Mouse (Mus musculus) left cerebral cortex, adult 2 months (tissue): Measurements from ENCODE around the gene Cyb5r4. TPM values are rescaled to one million over a fixed set of nuclear protein-coding genes. Genes with fewer than 3 reads are reported as not detected.
A peak's percentile ranks its signal among the peaks of the same experiment; 100 is the strongest.
"Not testable (repeated sequence)": the region's sequence is repeated elsewhere in the genome, so short reads cannot be mapped to it uniquely, and the experiment has no call there.

Experiments
- DNase-seq, 2 experiments: peaks; one replicate each; pipeline ENCODE4 v3.0.0; 2021 to 2022; ENCODE audit warnings: low spot score in 2 of 2, mixed read lengths in 1 of 2; ENCODE audit errors: extremely low spot score in 1 of 2
- H3K27ac ChIP-seq: fragments of 200-600 bp; 2 replicates; pipeline ENCODE4 v1.8.1; 2022
- H3K4me3 ChIP-seq: fragments of 200-600 bp; 2 replicates; pipeline ENCODE4 v1.8.1; 2022
- CTCF ChIP-seq: fragments of 200-600 bp; IDR thresholded peaks from 2 replicates; pipeline ENCODE4 v1.8.1; 2022; ENCODE audit warnings: antibody characterized with exemption, mild to moderate bottlenecking, moderate library complexity
- intact Hi-C: fragments of 180-260 bp; cut with DNase I; formaldehyde crosslinking; loops from one replicate; pipeline ENCODE4 v1.15.1; 2025
- long read RNA-seq, 2 experiments: library from polyadenylated mRNA; stranded (forward); transcript quantifications; one replicate each; pipeline ENCODE4 v2.0.0; 2021; ENCODE audit warnings: borderline mapping rate in 2 of 2
- total RNA-seq, 2 experiments: library from RNA; stranded (reverse); gene quantifications; 2 replicates each; pipeline ENCODE4 v1.2.3; 2021

The Cyb5r4 gene
- 10 to 100 TPM; 38.6 to 38.7 TPM for total RNA-seq
- long read RNA-seq, experiment 1, transcript Cyb5r4-201 (16 exons, 2,644 nt), result major isoform, 59 of 86 reads
- long read RNA-seq, experiment 1, partial matches to known transcripts, result 2 of 86 reads
- long read RNA-seq, experiment 1, other reads (novel, unspliced or antisense), result 25 of 86 reads
- long read RNA-seq, experiment 2, transcript Cyb5r4-201 (16 exons, 2,644 nt), result major isoform, 30 of 49 reads
- long read RNA-seq, experiment 2, partial matches to known transcripts, result 2 of 49 reads
- long read RNA-seq, experiment 2, other reads (novel, unspliced or antisense), result 17 of 49 reads

DNA sequence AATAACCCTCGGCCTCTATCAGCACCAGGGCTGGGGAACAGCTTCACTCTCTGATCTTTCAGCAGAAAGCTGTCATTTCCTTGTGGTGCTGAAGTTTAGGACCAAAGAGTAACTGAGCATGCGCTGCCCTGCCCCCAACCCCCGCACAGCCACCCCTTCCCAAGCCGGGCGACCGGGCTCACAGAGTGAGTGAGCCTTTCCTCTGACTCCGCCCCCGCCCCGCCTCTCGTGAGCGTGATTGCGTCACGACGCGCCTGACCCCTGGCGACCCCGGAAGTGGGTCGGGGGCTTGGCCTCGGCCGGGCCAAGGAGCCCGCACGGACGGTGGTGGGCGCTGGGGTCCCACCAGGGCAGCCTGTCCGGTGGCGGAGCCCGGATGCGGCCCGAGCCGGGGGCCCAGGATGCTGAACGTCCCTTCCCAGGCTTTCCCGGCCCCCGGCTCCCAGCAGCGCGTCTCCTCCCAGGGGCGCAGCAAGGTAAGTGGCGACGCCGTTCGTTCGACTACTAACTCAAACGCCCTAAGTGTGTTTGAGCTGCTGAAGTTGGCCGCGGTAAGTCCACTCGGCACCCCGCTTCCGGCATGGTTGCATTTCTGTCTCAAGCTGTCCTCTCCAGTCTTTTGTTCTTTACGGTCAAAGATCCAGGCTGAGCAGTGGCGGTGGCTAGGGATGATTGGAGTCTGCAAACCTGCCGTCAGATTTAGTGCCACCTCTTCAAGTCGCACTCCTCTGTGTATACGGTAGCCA is at the start of gene Cyb5r4:
Cyb5r4 (plus strand) TSS at position 237 of the 746 bp plus-strand sequence.
- peak within 1 kb of the TSS; percentile 81 for H3K4me3 ChIP-seq
- intact Hi-C loops, result no loop called here
- H3K27ac ChIP-seq, result peak within 1 kb of the TSS; percentile 78
- TF ChIP-seq CTCF, result no peak
- DNase-seq, result peak; percentile 93 to 94

DNA sequence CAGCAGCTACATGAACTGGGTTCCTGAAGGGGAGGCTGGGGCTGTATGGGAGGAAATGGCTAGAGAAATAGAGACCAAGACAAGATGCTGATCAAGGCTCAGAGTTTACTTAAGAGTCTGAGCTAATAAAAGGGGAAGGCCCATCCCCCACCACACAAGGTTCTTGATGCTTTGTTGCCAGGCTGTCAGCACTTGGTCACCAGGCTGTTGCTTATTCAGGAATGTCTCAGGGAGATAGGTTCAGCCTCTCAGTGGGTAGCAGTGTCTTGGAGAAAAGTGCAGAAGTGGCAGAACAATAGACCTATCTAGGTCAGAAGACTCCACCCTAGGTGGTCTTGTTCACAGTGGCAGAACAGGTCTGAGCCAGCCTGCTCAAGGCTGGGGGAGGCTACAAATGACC is 49.3 kb upstream of the Cyb5r4 start:
- intact Hi-C loops, DNase-seq, H3K27ac ChIP-seq, H3K4me3 ChIP-seq: not testable (repeated sequence)

DNA sequence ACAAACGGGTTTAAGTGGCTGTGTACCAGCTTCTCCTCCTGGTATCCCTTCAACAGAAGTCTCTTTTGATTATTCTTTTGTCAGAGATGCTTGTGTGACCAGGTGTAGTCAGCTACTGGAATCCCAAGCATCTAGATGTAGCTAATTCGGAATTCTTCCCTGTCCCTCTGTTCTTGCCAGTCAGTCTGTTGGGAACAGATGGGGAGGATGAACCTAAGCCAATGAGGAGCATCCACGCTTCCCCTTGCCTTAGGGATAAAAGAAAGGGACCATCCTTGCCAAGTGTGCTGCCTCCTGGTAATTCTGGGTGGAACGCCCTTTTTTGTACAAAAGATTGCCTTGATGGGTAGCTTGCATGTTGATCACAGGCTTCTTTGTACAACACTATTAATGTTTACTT is 48.3 kb upstream of the Cyb5r4 start:
- no peak for DNase-seq
- intact Hi-C loops, result no loop called here
- TF ChIP-seq CTCF, result no peak

DNA sequence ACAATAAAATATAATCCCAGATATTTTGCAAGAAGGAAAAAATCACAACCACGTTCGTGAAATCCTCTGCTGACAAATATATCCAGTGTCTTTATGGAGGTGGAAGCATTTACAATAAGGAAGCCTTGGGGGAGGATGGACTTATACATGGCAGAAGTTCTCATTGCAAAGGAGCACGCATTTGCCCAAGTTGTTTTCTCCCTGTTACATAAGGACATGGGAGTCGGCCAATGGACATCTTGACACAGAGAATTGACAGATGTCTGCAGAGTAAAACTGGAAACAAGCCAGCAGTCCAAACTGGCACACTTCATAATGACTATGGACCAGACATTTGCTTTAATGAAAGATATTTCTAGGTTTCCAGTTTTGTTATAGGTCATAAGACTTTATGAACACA is 44.9 kb upstream of the Cyb5r4 start:
- Histone ChIP-seq H3K4me3 (no peak overlapping the region), H3K27ac (no peak overlapping the region)
- intact Hi-C loops, result loop anchor here (5.0 kb wide), 1 partner anchor 95 kb away; the partner anchor contains the start of gene Snap91
- DNase-seq, result no peak
- no peak for TF ChIP-seq CTCF

More for the DNA sequence above, 48.3 kb upstream of the Cyb5r4 start:
- Histone ChIP-seq H3K4me3 (no peak overlapping the region), H3K27ac (no peak overlapping the region)

DNA sequence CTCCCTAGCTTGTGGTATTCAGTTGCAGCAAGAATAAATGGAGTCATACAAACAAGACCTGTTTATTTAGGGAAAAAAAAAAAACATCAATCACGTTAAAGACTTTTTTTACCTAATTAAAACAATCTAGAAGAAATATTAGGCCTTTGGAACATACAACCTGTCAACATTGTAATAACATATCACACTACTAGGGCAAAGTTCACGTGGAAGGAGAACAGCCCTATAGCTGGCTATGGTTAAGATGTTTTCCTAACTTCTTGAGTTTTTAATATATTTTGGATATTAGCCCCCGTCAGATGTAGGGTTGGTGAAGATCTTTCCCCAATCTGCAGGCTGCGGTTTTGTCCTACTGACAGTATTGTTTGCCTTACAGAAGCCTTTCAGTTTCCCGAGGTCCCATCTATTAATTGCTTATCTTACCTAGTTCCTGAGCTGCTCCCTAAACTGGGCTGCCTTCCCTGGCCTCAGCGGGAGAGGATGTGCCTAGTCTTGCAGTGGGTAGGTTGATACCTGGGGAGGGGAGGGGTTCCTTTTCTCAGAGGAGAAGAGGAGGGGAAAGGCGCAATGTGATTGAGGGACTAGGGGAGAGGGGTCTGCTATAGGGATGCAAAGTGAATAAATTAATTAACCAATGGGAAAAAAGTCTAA is 43.4 kb upstream of the Cyb5r4 start:
- Histone ChIP-seq H3K4me3 (no peak overlapping the region), H3K27ac (no peak overlapping the region)
- intact Hi-C loops, result loop anchor here (5.0 kb wide), 1 partner anchor 96 kb away; the partner anchor contains the start of gene Snap91
- DNase-seq, result no peak
- no peak for TF ChIP-seq CTCF

DNA sequence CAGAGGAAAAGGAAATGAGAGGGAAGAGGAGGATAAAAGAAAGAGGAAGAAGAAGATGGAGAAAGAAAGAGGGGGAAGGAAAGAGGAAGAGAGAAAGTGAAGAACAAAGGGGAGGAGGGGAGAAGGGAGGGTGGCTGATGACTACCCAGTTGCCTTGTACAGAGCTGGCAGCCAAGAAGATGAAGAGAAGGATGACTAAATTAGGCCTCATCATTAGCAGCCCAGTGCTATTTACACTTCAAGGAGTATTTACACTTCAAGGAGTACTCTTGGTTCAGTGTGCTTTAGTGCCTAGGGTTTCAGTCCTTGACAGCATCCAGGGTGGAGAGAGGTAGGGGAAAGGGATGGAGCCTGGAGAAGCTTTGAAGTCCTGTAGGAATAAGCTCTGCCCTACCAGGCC is 41.8 kb upstream of the Cyb5r4 start:
- Histone ChIP-seq H3K27ac (no peak overlapping the region), H3K4me3 (no peak overlapping the region)
- no peak for TF ChIP-seq CTCF
- intact Hi-C loops, result no loop called here
- no peak for DNase-seq

DNA sequence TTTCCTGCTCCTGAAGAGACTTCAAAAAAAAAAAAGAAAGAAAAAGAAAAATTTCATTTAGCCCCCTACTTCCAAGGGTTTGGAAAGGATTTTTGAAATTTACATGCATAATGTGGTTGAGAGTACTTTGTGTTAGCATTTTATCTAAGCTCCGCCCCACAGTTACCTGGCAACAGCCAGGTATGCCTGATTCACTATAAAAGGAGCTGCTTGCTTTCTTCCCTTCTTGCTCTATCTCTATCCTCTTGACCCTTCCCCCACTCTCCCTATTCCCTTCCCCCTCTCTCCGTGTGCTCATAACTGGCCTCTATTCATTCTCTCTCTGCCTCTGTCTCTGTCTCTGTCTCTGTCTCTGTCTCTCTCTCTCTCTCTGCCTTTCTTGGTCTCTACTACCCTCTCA is 40.9 kb upstream of the Cyb5r4 start:
- no peak for DNase-seq
- H3K4me3 ChIP-seq, result no peak overlapping the region
- intact Hi-C loops, result no loop called here
- H3K27ac ChIP-seq, result no peak overlapping the region
- TF ChIP-seq CTCF, result no peak

DNA sequence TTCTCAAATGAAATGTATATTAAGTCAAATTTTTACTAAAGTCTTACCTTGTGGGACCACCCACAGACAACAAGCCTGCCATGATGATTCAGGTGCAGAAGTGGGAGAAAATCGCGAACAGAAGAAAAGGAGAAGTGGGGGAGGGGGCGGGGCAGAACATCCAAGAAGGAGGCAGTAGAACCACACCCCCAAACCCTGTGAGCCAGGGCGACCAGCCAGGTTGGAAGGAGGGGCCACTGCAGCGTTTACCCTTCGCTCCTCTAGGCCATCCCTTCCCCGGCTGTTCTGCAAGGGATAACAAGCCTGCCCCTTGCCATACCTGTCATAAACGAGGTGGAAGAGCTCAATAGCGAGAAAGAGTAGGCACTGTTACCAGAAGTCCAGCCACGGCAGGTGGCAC is 40.3 kb upstream of the Cyb5r4 start:
- intact Hi-C loops, result no loop called here
- Histone ChIP-seq H3K27ac (no peak overlapping the region), H3K4me3 (no peak overlapping the region)
- TF ChIP-seq CTCF, result no peak
- DNase-seq, result no peak

DNA sequence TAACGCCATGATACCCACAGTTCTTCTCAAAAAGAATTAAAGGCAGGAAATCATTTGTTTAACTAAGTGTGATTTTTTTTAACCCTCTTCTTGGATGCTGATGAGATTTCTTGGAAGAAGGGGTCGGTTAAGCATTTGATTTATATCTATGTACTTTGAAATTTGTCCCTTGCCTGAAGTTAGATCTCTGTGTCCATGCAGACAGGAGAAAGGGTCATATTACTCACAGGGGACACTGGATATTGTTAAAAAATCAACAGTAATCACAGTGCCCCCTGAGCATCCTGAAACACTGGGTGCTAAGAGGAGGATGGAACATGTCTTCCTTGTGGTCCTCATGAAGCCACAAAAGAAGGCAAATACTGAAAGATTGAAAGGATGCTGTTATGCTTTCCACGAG is 37.2 kb upstream of the Cyb5r4 start:
- intact Hi-C loops, result no loop called here
- no peak for DNase-seq
- Histone ChIP-seq H3K4me3 (no peak overlapping the region), H3K27ac (no peak overlapping the region)
- TF ChIP-seq CTCF, result no peak

DNA sequence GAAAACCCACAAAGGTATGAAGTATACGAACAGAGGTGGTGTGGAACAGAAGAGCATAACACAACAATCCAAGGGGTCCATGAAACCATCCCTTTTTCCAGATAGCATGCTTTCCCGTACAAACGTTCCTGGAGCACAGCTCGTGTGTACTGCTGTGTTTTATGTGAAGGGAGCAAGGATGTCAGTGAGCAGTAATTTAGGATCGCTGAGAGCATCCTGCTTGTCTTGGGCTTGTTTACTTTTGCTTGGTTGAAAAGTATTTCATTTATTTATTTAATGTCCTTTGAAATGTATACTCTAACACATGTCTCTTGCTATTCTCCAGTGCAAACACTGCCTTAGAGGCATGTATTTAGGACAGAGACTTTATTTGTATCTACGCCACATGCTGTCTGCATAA is 36.7 kb upstream of the Cyb5r4 start:
- DNase-seq, result no peak
- no peak overlapping the region for H3K27ac ChIP-seq
- H3K4me3 ChIP-seq, result no peak overlapping the region
- intact Hi-C loops, result no loop called here
- no peak for TF ChIP-seq CTCF

DNA sequence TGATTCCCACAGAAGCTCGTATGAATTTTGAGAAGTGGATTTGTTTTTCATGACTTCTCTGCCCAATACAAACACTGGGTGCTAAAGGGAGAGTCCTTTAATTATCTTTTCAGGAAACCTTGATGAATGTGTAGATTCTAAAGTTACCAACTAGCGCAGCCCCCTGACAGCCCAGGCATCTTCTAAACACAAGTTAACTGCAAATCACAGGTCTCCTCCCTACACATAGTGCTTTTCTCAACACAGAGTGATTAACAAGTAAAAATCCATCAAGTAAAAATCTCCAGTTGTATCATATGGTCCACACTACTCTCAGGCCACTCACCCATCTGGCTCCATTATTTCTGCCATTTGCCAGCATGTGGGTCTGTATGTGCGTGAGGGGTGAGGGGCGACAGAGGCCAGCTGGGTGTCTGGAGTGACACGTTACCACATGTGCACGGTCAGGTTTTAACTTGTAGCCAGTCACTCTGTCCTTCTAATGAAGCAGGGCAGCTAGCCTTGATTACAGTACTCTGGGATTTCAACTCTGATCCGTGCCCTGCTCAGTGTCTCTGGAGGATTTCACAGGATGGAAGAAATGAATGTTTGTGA is 35.0 kb upstream of the Cyb5r4 start:
- no peak for TF ChIP-seq CTCF
- no peak overlapping the region for H3K4me3 ChIP-seq
- no peak for DNase-seq
- intact Hi-C loops, result no loop called here
- H3K27ac ChIP-seq, result no peak overlapping the region

DNA sequence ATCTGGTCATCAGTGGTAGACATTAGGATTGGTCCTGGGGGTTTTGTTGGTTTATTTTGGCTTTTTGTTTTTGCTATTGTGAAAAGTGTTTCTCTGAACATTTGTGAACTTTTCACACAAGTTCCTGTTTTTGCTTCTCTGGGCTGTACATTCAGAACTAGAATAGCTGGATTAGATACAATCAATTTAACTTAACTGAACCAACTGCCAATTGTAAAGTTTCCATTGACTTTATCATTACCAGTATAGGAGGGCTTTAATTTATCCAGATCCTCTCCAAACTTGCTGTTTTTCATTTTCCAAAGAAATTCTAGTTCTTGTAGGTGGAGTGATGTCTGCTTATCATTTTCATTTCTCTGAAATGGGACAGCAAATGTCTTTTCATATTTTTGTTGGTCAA is 32.0 kb upstream of the Cyb5r4 start:
- Histone ChIP-seq H3K27ac (no peak overlapping the region), H3K4me3 (no peak overlapping the region)
- TF ChIP-seq CTCF, result no peak
- intact Hi-C loops, result no loop called here
- no peak for DNase-seq
